Mouse (Mus musculus) kidney, embryonic 14.5 days (tissue): ENCODE results near the gene Zfhx2. TPM values are rescaled to one million over a fixed set of nuclear protein-coding genes. Genes with fewer than 3 reads are reported as not detected.
A peak's percentile ranks its signal among the peaks of the same experiment; 100 is the strongest.
"Not testable (repeated sequence)": the region's sequence is repeated elsewhere in the genome, so short reads cannot be mapped to it uniquely, and the experiment has no call there.

ENCODE experiments used
- ATAC-seq: fragments of 200-750 bp; cut with Nextera tagmentation; 2 replicates; pipeline ENCODE4 v1.8.0; 2017; ENCODE audit warnings: moderate number of reproducible peaks, mild to moderate bottlenecking, moderate TSS enrichment, moderate library complexity; ENCODE audit not compliant: low FRiP score, low TSS enrichment
- H3K27ac ChIP-seq: fragments of 300-500 bp; sonication (generic); 2 replicates; pipeline ENCODE4 v1.5.1; 2014; ENCODE audit warnings: low read depth, mild to moderate bottlenecking, low read length, moderate library complexity, mixed read lengths
- H3K27me3 ChIP-seq: fragments of 300-500 bp; sonication (generic); 2 replicates; pipeline ENCODE4 v1.6.1; 2014; ENCODE audit warnings: mild to moderate bottlenecking, low read length; ENCODE audit not compliant: control insufficient read depth, insufficient read depth
- H3K36me3 ChIP-seq: fragments of 300-500 bp; sonication (generic); 2 replicates; pipeline ENCODE4 v1.6.1; 2014; ENCODE audit warnings: low read length, mixed read lengths; ENCODE audit not compliant: control insufficient read depth, insufficient read depth
- H3K4me1 ChIP-seq: fragments of 300-500 bp; sonication (generic); 2 replicates; pipeline ENCODE4 v1.6.1; 2014; ENCODE audit warnings: low read length, mixed read lengths; ENCODE audit not compliant: control insufficient read depth, insufficient read depth
- H3K4me2 ChIP-seq: fragments of 300-500 bp; sonication (generic); replicated peaks from 2 replicates; pipeline ENCODE4 v1.6.1; 2014; ENCODE audit warnings: low read depth, mild to moderate bottlenecking, low read length
- H3K4me3 ChIP-seq: fragments of 300-500 bp; sonication (generic); 2 replicates; pipeline ENCODE4 v1.5.1; 2014; ENCODE audit warnings: mild to moderate bottlenecking, low read length
- H3K9ac ChIP-seq: fragments of 300-500 bp; sonication (generic); 2 replicates; pipeline ENCODE4 v1.6.1; 2014; ENCODE audit warnings: low read depth, mild to moderate bottlenecking, low read length, moderate library complexity
- H3K9me3 ChIP-seq: fragments of 300-500 bp; sonication (generic); 2 replicates; pipeline ENCODE4 v1.6.1; 2016; ENCODE audit warnings: low read length; ENCODE audit not compliant: control insufficient read depth
- WGBS: fragments of 180-500 bp; shearing (Covaris S2); extraction: QIAGEN DNeasy Blood & Tissue Kit; methylation state at CpG from one replicate; pipeline ENCODE4 v1.1.7; 2014; 5-methylcytosine and 5-hydroxymethylcytosine counted together
- polyA plus RNA-seq: library from polyadenylated mRNA; unstranded; fragments of >200 nt; fragmentation: Nextera tagmentation; extraction: Ambion mirVana; gene quantifications from 2 replicates; pipeline ENCODE4 v1.2.1, GENCODE M21; 2014

The Zfhx2 gene
- polyA plus RNA-seq, 1 experiment from 2014 or later, result 6.4 TPM

DNA sequence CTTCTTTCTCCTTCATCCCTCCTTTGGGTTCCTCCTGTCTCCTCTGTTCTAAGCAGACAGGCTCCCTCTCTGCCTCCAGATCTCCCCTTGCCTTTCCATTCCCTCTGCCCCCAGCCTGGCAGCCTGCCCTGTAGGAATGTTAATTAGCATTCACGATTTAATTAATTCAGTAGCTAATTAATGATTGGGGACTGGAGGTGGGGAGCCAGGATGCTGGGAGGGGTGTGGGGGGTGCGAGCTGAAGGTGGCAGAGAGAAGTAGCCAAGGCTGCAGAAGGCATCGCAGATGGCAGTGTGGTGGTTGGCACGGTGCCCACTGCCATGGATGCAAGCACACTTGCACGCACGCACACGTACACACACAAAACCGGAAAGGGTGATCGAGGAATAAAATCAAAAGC lies 39.6 kb downstream of the Zfhx2 start:
- Histone ChIP-seq H3K9me3 (no peaks in the 10 kb centered on the region), H3K27ac (no peak overlapping the region), H3K4me1 (no peaks in the 10 kb centered on the region), H3K4me3 (no peak overlapping the region), H3K36me3 (no peaks in the 10 kb centered on the region), H3K9ac (no peak overlapping the region), H3K4me2 (no peak overlapping the region), H3K27me3 (no peaks in the 10 kb centered on the region)
- 89% methylated on average over 9 of the region's 9 CpGs for WGBS
- no peak for ATAC-seq

DNA sequence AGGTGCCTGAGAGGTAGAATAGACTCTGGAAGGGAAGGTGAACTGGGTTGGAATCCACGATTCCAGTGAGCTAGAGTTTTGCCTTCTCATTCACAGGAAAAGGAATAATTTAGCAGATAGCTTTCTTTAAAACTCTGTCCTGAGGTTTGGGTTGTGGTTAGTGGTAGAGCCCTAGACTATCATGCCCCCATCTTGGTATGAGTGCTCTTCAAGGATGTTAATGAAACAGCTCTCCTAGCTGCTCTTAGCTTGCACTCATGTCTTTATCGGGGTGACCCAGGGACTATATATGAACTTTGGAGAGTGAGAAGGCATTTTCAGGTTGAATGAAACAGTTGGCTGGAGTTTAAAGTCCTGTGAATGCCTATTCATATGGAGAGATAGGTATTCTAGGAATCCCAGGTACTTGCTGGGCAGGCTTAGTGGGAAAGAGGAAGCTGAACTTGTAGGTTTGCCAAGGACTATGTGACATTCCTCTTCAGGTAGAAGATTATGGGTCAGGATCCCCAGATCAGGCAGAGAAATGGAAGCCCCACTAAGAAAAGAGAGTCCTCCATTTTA lies 44.1 kb downstream of the Zfhx2 start:
- no peaks in the 10 kb centered on the region for H3K4me1 ChIP-seq
- no peak overlapping the region for H3K9ac ChIP-seq
- H3K9me3 ChIP-seq, result no peaks in the 10 kb centered on the region
- no peaks in the 10 kb centered on the region for H3K27me3 ChIP-seq
- no peak for ATAC-seq
- H3K36me3 ChIP-seq, result no peaks in the 10 kb centered on the region
- WGBS, result 74% methylated on average over 2 of the region's 2 CpGs
- no peak overlapping the region for H3K4me3 ChIP-seq
- H3K27ac ChIP-seq, result no peak overlapping the region
- H3K4me2 ChIP-seq, result no peak overlapping the region

DNA sequence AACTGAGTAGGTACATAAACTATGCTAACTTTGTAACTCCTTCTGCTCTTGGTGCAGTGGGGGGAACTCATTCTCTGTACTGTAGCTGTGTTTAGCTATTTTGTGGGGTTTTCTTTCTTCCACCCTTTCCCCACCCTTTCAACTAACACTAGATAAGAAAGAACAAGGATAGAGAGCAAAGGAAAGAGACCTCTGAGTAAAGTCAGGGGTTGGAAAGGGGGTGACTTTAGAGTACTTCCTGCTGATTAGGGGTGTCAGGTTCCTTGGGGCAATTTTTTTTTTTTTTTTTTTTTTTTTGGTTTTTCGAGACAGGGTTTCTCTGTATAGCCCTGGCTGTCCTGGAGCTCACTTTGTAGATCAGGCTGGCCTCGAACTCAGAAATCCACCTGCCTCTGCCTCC lies 48.4 kb downstream of the Zfhx2 start:
- H3K9ac ChIP-seq, H3K27me3 ChIP-seq, H3K27ac ChIP-seq, ATAC-seq, H3K9me3 ChIP-seq, H3K36me3 ChIP-seq, H3K4me1 ChIP-seq, H3K4me3 ChIP-seq, H3K4me2 ChIP-seq: not testable (repeated sequence)
- WGBS, result no CpG with 5 or more reads among the region's 2 CpGs

DNA sequence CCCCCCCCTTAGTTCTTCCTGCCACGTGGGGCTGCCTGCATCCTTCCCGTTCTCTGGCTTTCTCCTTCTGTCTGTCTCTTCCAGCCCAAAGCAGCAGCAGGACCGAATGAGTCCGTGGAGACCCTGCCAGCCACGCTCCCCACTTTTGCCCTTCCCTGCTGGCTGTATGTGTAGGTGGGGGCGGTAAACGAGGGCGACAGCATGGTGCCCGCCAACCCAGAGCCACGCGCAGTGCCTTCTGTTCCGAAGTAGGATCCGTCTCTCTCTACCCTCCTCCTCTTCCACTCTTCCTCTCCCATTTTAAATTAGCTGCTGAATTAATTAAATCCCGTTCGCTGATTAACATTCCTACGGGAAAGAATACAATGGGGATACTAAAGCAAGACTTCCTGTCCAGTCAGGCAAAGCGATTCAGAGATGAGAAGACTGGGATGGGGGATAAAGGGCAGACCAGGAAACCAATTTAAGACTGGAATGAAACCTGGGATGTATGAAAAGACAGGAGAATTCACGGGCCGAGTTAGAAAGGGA lies 59.4 kb downstream of the Zfhx2 start:
- H3K9ac ChIP-seq, result no peak overlapping the region
- H3K9me3 ChIP-seq, result no peaks in the 10 kb centered on the region
- peaks cover 10% of the 10 kb centered on the region for H3K4me1 ChIP-seq
- no peak overlapping the region for H3K27ac ChIP-seq
- WGBS, result 51% methylated on average over 19 of the region's 19 CpGs
- H3K27me3 ChIP-seq, result no peaks in the 10 kb centered on the region
- no peak for ATAC-seq
- no peak overlapping the region for H3K4me2 ChIP-seq
- H3K36me3 ChIP-seq, result no peaks in the 10 kb centered on the region
- H3K4me3 ChIP-seq, result no peak overlapping the region

DNA sequence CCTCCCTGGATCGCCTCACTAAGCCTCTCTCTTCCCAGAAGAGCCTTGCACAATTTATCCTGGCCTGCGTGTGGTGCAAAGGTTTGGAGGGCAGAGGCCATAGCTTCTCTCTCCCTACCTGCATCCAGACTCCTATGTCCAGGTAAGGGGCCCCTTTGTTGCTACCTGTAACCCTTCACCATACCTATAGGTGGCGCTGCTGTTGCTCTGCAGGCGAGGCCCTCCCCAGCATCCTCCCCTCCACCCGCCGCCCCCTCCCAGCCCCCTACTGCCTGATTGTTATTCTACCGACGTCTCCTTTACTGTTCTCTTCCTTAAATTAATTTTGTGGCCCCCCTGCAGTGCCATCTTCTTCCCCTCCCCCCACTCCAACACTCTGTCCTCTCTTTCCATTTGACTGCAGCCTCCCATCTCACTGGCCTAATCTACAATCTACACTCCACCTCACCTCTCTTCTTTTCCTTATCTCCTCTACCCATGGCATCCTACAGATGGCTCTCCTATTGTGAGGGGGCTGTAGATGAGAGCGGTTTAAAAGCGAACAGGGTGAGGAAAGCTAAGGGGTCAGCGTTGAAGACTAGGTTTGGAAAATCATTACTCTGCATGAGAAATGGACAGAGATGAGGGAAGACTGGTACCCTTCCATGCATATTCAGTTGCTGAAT lies 63.0 kb downstream of the Zfhx2 start:
- no peak for ATAC-seq
- H3K27me3 ChIP-seq, result no peaks in the 10 kb centered on the region
- no peak overlapping the region for H3K27ac ChIP-seq
- H3K36me3 ChIP-seq, result peaks cover 12% of the 10 kb centered on the region
- peaks cover 10% of the 10 kb centered on the region for H3K4me1 ChIP-seq
- H3K4me3 ChIP-seq, result no peak overlapping the region
- WGBS, result 9% methylated on average over 11 of the region's 11 CpGs
- no peak overlapping the region for H3K4me2 ChIP-seq
- H3K9ac ChIP-seq, result no peak overlapping the region
- H3K9me3 ChIP-seq, result no peaks in the 10 kb centered on the region

DNA sequence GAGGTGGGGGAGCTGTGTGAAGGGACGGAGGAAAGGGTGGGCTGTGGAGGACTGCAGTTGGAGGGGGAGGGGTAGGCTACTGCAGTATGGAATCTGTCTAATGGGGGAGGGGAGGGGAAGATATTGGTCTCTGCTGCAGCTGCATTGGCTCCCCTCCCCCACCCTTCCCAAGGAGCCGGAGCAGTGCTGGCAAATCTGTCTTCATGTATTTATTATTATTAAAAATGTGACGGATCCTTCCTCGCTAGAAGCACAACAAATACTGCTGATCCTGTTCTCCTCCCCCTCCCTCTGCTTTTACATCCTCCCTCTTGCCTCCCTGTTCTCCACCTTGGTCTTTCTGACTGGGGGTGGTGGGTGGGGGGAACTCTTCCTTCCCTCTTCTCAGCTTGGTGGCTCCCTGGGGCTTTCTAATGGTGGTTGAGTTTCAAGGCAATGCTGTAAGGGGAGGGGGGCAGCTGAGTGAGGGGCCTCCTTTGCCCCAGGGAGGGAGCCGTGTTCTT lies 63.7 kb downstream of the Zfhx2 start:
- Histone ChIP-seq H3K27ac (no peak overlapping the region), H3K4me3 (no peak overlapping the region), H3K36me3 (peaks cover 19% of the 10 kb centered on the region), H3K9me3 (no peaks in the 10 kb centered on the region), H3K4me1 (peaks cover 10% of the 10 kb centered on the region), H3K27me3 (no peaks in the 10 kb centered on the region), H3K9ac (no peak overlapping the region), H3K4me2 (no peak overlapping the region)
- WGBS, result 19% methylated on average over 5 of the region's 5 CpGs
- no peak for ATAC-seq

DNA sequence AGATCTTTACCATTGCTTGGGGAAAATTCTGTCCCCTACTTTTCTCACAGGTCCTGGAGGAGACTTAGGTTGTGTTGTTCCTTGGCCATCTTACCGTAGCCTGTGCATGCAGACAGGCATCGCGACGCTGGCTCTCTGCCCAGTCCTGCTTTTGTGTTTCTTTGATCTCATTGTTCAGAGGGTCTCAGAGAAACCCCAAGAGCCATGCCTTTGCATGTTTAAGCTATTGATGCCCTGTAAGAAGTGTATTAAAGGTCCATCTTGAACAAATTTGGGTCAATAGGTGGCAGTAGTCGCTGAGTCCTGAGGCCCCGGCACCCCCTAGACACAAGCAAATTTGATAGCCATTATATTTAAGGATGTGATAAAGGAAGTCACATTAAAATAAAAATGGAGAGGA lies 64.5 kb downstream of the Zfhx2 start:
- Histone ChIP-seq H3K4me2 (no peak overlapping the region), H3K4me3 (no peak overlapping the region), H3K27me3 (no peaks in the 10 kb centered on the region), H3K27ac (no peak overlapping the region), H3K36me3 (peaks cover 26% of the 10 kb centered on the region), H3K4me1 (peaks cover 10% of the 10 kb centered on the region), H3K9ac (no peak overlapping the region), H3K9me3 (no peaks in the 10 kb centered on the region)
- 19% methylated on average over 6 of the region's 6 CpGs for WGBS
- no peak for ATAC-seq

DNA sequence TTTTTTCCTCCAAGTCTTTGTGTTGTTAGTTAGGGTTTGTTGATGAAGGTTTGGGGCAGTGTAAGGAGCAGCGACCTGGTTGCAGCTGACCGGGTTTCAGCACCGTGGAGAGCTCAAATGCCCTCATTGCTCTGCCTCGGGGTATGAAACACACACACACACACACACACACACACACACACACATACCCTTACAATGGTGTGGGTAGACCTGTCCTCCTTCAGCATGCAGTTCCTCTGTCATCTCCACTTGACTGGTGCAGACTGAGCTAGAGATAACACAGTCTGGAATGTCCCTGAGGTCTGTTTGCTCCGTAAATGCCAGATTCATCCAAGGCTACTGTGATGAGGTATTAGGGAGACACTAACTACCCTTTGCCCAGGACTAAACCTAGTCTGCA lies 64.9 kb downstream of the Zfhx2 start:
- ATAC-seq, result 0 out of 2 replicates have a peak, but pooled peaks have one; percentile 33
- no peak overlapping the region for H3K9ac ChIP-seq
- no peak overlapping the region for H3K27ac ChIP-seq
- H3K36me3 ChIP-seq, result peaks cover 30% of the 10 kb centered on the region
- H3K4me1 ChIP-seq, result peaks cover 10% of the 10 kb centered on the region
- H3K9me3 ChIP-seq, result no peaks in the 10 kb centered on the region
- no peak overlapping the region for H3K4me3 ChIP-seq
- H3K27me3 ChIP-seq, result no peaks in the 10 kb centered on the region
- 21% methylated on average over 5 of the region's 5 CpGs for WGBS
- H3K4me2 ChIP-seq, result no peak overlapping the region

DNA sequence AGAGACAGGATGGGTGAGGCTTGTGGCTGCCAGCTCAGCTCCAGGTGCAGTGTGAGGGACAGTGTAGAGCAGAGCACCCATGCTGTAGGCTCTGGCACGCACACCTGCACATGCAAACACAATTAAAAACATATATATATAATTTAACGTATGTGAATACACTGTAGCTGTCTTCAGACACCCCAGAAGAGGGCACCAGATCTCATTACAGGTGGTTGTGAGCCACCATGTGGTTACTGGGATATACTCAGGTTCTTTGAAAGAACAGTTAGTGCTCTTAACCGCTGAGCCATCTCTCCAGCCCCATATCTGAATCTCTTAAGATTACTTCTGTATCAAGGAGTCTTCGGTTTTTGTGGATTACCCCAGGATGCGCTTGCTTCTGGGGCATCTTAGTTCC lies 66.6 kb downstream of the Zfhx2 start:
- Histone ChIP-seq H3K4me2 (no peak overlapping the region), H3K9ac (no peak overlapping the region), H3K36me3 (peaks cover 47% of the 10 kb centered on the region), H3K27me3 (no peaks in the 10 kb centered on the region), H3K4me1 (peaks cover 10% of the 10 kb centered on the region), H3K27ac (no peak overlapping the region), H3K4me3 (no peak overlapping the region), H3K9me3 (no peaks in the 10 kb centered on the region)
- 78% methylated on average over 5 of the region's 5 CpGs for WGBS
- ATAC-seq, result no peak
